Mouse (Mus musculus) kidney, embryonic 16.5 days (tissue): ENCODE measurements at regions not wholly inside any gene's neighbourhood (a gene's known extent, or its start where the extent isn't known, plus 50 kb on each side); places are given as distances from the start of the nearest gene placed in this dataset.

Experiments
- ATAC-seq: fragments of 200-750 bp; cut with Nextera tagmentation; 2 replicates; pipeline ENCODE4 v1.8.0; 2017; ENCODE audit warnings: moderate TSS enrichment; ENCODE audit not compliant: low FRiP score, low TSS enrichment
- H3K27ac ChIP-seq: fragments of 300-500 bp; sonication (generic); 2 replicates; pipeline ENCODE4 v1.5.1; 2014; ENCODE audit warnings: low read length
- H3K27me3 ChIP-seq: fragments of 300-500 bp; sonication (generic); 2 replicates; pipeline ENCODE4 v1.6.1; 2014; ENCODE audit warnings: low read length, control low read depth, mixed read lengths; ENCODE audit not compliant: insufficient read depth
- H3K36me3 ChIP-seq: fragments of 300-500 bp; sonication (generic); 2 replicates; pipeline ENCODE4 v1.6.1; 2014; ENCODE audit warnings: low read length, control low read depth, mixed read lengths; ENCODE audit not compliant: insufficient read depth
- H3K4me1 ChIP-seq: fragments of 300-500 bp; sonication (generic); 2 replicates; pipeline ENCODE4 v1.6.1; 2014; ENCODE audit warnings: low read length, control low read depth, mixed read lengths; ENCODE audit not compliant: insufficient read depth
- H3K4me2 ChIP-seq: fragments of 300-500 bp; sonication (generic); replicated peaks from 2 replicates; pipeline ENCODE4 v1.6.1; 2014; ENCODE audit warnings: low read depth, low read length
- H3K4me3 ChIP-seq: fragments of 300-500 bp; sonication (generic); 2 replicates; pipeline ENCODE4 v1.5.1; 2014; ENCODE audit warnings: mild to moderate bottlenecking, low read length
- H3K9ac ChIP-seq: fragments of 300-500 bp; sonication (generic); replicated peaks from 2 replicates; pipeline ENCODE4 v1.6.1; 2014; ENCODE audit warnings: low read length
- H3K9me3 ChIP-seq: fragments of 300-500 bp; sonication (generic); 2 replicates; pipeline ENCODE4 v1.6.1; 2016; ENCODE audit warnings: low read length, control low read depth
- WGBS: fragments of 180-500 bp; shearing (Covaris S2); extraction: QIAGEN DNeasy Blood & Tissue Kit; methylation state at CpG from one replicate; pipeline ENCODE4 v1.1.7; 2014; 5-methylcytosine and 5-hydroxymethylcytosine counted together

- H3K4me3 ChIP-seq, result no peak overlapping the region
- 41% methylated on average over 6 of the region's 6 CpGs for WGBS
- H3K9me3 ChIP-seq, result no peaks in the 10 kb centered on the region
- no peak overlapping the region for H3K4me2 ChIP-seq
- H3K4me1 ChIP-seq, result no peaks in the 10 kb centered on the region
- H3K9ac ChIP-seq, result no peak overlapping the region
- H3K36me3 ChIP-seq, result no peaks in the 10 kb centered on the region
- H3K27me3 ChIP-seq, result no peaks in the 10 kb centered on the region
- H3K27ac ChIP-seq, result no peak overlapping the region
- ATAC-seq, result no peak
These were observed 382.0 kb upstream of the Zic4 start for GRCm38 (mm10) chr9:90980023-90980802.

- no peak overlapping the region for H3K27ac ChIP-seq
- H3K27me3 ChIP-seq, result no peaks in the 10 kb centered on the region
- H3K4me1 ChIP-seq, result no peaks in the 10 kb centered on the region
- no peaks in the 10 kb centered on the region for H3K36me3 ChIP-seq
- no peak for ATAC-seq
- WGBS, result 76% methylated on average over 1 of the region's 1 CpGs
- no peaks in the 10 kb centered on the region for H3K9me3 ChIP-seq
- H3K4me2 ChIP-seq, result no peak overlapping the region
- no peak overlapping the region for H3K9ac ChIP-seq
- no peak overlapping the region for H3K4me3 ChIP-seq
These were observed 363.0 kb upstream of the Zic4 start for GRCm38 (mm10) chr9:90999178-90999577.

- no peaks in the 10 kb centered on the region for H3K9me3 ChIP-seq
- no peak overlapping the region for H3K27ac ChIP-seq
- H3K9ac ChIP-seq, result no peak overlapping the region
- H3K4me1 ChIP-seq, result no peaks in the 10 kb centered on the region
- H3K4me3 ChIP-seq, result no peak overlapping the region
- H3K36me3 ChIP-seq, result no peaks in the 10 kb centered on the region
- H3K27me3 ChIP-seq, result no peaks in the 10 kb centered on the region
- peak; percentile 51; the same call in 1 of the 2 replicates for ATAC-seq
- 37% methylated on average over 4 of the region's 4 CpGs for WGBS
- H3K4me2 ChIP-seq, result no peak overlapping the region
These were observed 358.0 kb upstream of the Zic4 start for GRCm38 (mm10) chr9:91004214-91004613.

GRCm38 (mm10) chr9:91040546-91040945, 321.7 kb upstream of the Zic4 start:
- Histone ChIP-seq H3K9ac (no peak overlapping the region), H3K36me3 (no peaks in the 10 kb centered on the region), H3K4me1 (no peaks in the 10 kb centered on the region), H3K4me3 (no peak overlapping the region), H3K4me2 (no peak overlapping the region), H3K27me3 (no peaks in the 10 kb centered on the region), H3K9me3 (no peaks in the 10 kb centered on the region), H3K27ac (no peak overlapping the region)
- peak; percentile 94 for ATAC-seq
- 22% methylated on average over 2 of the region's 2 CpGs for WGBS

- Histone ChIP-seq H3K4me1 (no peaks in the 10 kb centered on the region), H3K27me3 (no peaks in the 10 kb centered on the region), H3K9ac (no peak overlapping the region), H3K36me3 (no peaks in the 10 kb centered on the region), H3K4me3 (no peak overlapping the region), H3K9me3 (no peaks in the 10 kb centered on the region), H3K27ac (no peak overlapping the region), H3K4me2 (no peak overlapping the region)
- whole genome bisulfite sequencing, result 57% methylated on average over 2 of the region's 2 CpGs
- ATAC-seq, result no peak
These were observed 313.6 kb upstream of the Zic4 start for GRCm38 (mm10) chr9:91048569-91048968.

GRCm38 (mm10) chr9:91053065-91053793, 309.0 kb upstream of the Zic4 start:
- no peaks in the 10 kb centered on the region for H3K4me1 ChIP-seq
- WGBS, result 25% methylated on average over 4 of the region's 4 CpGs
- no peaks in the 10 kb centered on the region for H3K9me3 ChIP-seq
- no peak overlapping the region for H3K4me3 ChIP-seq
- peak; percentile 92 for ATAC-seq
- H3K27ac ChIP-seq, result no peak overlapping the region
- H3K4me2 ChIP-seq, result no peak overlapping the region
- H3K9ac ChIP-seq, result no peak overlapping the region
- H3K27me3 ChIP-seq, result no peaks in the 10 kb centered on the region
- H3K36me3 ChIP-seq, result no peaks in the 10 kb centered on the region

GRCm38 (mm10) chr9:91059460-91059859, 302.8 kb upstream of the Zic4 start:
- ATAC-seq, result no peak
- H3K9ac ChIP-seq, result no peak overlapping the region
- H3K4me1 ChIP-seq, result no peaks in the 10 kb centered on the region
- H3K36me3 ChIP-seq, result no peaks in the 10 kb centered on the region
- no peaks in the 10 kb centered on the region for H3K9me3 ChIP-seq
- H3K27ac ChIP-seq, result no peak overlapping the region
- H3K4me2 ChIP-seq, result no peak overlapping the region
- WGBS, result 74% methylated on average over 4 of the region's 4 CpGs
- H3K27me3 ChIP-seq, result no peaks in the 10 kb centered on the region
- no peak overlapping the region for H3K4me3 ChIP-seq

- Histone ChIP-seq H3K4me3 (no peak overlapping the region), H3K27ac (no peak overlapping the region), H3K36me3 (no peaks in the 10 kb centered on the region), H3K9me3 (no peaks in the 10 kb centered on the region), H3K27me3 (no peaks in the 10 kb centered on the region), H3K4me2 (no peak overlapping the region), H3K4me1 (no peaks in the 10 kb centered on the region), H3K9ac (no peak overlapping the region)
- ATAC-seq, result no peak
- 82% methylated on average over 5 of the region's 5 CpGs for WGBS
These were observed 292.7 kb upstream of the Zic4 start for GRCm38 (mm10) chr9:91069496-91069895.

- Histone ChIP-seq H3K4me3 (no peak overlapping the region), H3K4me1 (no peaks in the 10 kb centered on the region), H3K36me3 (no peaks in the 10 kb centered on the region), H3K4me2 (no peak overlapping the region), H3K27me3 (no peaks in the 10 kb centered on the region), H3K9me3 (no peaks in the 10 kb centered on the region), H3K27ac (no peak overlapping the region), H3K9ac (no peak overlapping the region)
- no peak for ATAC-seq
- 62% methylated on average over 4 of the region's 4 CpGs for WGBS
These were observed 288.6 kb upstream of the Zic4 start for GRCm38 (mm10) chr9:91073366-91074174.

GRCm38 (mm10) chr9:91074175-91074480, 288.1 kb upstream of the Zic4 start:
- 29% methylated on average over 5 of the region's 5 CpGs for WGBS
- H3K9ac ChIP-seq, result no peak overlapping the region
- H3K27me3 ChIP-seq, result no peaks in the 10 kb centered on the region
- H3K27ac ChIP-seq, result no peak overlapping the region
- no peaks in the 10 kb centered on the region for H3K36me3 ChIP-seq
- H3K4me1 ChIP-seq, result no peaks in the 10 kb centered on the region
- H3K4me3 ChIP-seq, result no peak overlapping the region
- H3K4me2 ChIP-seq, result no peak overlapping the region
- ATAC-seq, result no peak
- no peaks in the 10 kb centered on the region for H3K9me3 ChIP-seq
